Mouse (Mus musculus) heart, embryonic 12.5 days (tissue): ENCODE data around the gene Jmjd6. TPM values are rescaled to one million over a fixed set of nuclear protein-coding genes. Genes with fewer than 3 reads are reported as not detected.

Source experiments
- ATAC-seq: fragments of 200-750 bp; cut with Nextera tagmentation; 2 replicates; pipeline ENCODE4 v1.8.0; 2017; ENCODE audit warnings: moderate TSS enrichment, moderate library complexity; ENCODE audit not compliant: insufficient number of reproducible peaks, low FRiP score
- H3K27ac ChIP-seq: fragments of 300-500 bp; sonication (generic); 2 replicates; pipeline ENCODE4 v1.5.1; 2016; ENCODE audit warnings: mild to moderate bottlenecking, moderate library complexity; ENCODE audit not compliant: poor library complexity, severe bottlenecking
- H3K27me3 ChIP-seq: fragments of 300-500 bp; sonication (generic); replicated peaks from 2 replicates; pipeline ENCODE4 v1.6.1; 2016; ENCODE audit warnings: mild to moderate bottlenecking, moderate library complexity
- H3K36me3 ChIP-seq: fragments of 300-500 bp; sonication (generic); 2 replicates; pipeline ENCODE4 v1.6.1; 2016; ENCODE audit warnings: mild to moderate bottlenecking, moderate library complexity
- H3K4me1 ChIP-seq: fragments of 300-500 bp; sonication (generic); replicated peaks from 2 replicates; pipeline ENCODE4 v1.6.1; 2016; ENCODE audit warnings: mild to moderate bottlenecking
- H3K4me2 ChIP-seq: fragments of 300-500 bp; sonication (generic); 2 replicates; pipeline ENCODE4 v1.6.1; 2016; ENCODE audit warnings: mild to moderate bottlenecking, moderate library complexity
- H3K4me3 ChIP-seq: fragments of 300-500 bp; sonication (generic); 2 replicates; pipeline ENCODE4 v1.5.1; 2016; ENCODE audit warnings: mild to moderate bottlenecking
- H3K9ac ChIP-seq: fragments of 300-500 bp; sonication (generic); 2 replicates; pipeline ENCODE4 v1.6.1; 2016; ENCODE audit warnings: mild to moderate bottlenecking, moderate library complexity
- H3K9me3 ChIP-seq: fragments of 300-500 bp; sonication (generic); replicated peaks from 2 replicates; pipeline ENCODE4 v1.6.1; 2016; ENCODE audit warnings: mild to moderate bottlenecking, moderate library complexity
- WGBS: fragments of 180-500 bp; shearing (Covaris S2); methylation state at CpG from one replicate; pipeline ENCODE4 v1.1.7; 2016; 5-methylcytosine and 5-hydroxymethylcytosine counted together
- polyA plus RNA-seq: library from polyadenylated mRNA; unstranded; fragments of >200 nt; fragmentation: Nextera tagmentation; extraction: Ambion mirVana; gene quantifications from 2 replicates; pipeline ENCODE4 v1.2.1, GENCODE M21; 2016

Gene Jmjd6
- polyA plus RNA-seq, 1 experiment from 2014 or later, result 76.9 TPM

DNA sequence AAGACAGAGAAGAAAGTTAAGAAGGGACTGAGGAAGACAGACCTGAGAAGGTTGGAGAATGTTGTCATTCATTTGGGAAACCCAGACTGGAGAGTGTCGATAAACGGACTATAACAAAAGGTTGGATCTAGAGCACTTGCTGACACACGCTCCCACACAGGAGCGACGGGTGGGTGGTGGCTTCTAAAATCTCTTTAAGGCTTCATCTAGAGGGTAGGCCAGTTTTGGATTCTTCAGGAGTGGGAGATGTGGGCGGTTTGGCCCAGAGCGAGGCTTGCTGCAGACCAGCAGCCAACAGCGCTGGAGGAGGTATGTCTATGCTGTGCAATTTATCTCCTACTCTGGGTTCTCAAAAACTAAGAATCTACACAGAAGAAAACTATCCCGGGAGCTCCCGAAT is 20.6 kb downstream of the Jmjd6 start:
- 84% methylated on average over 10 of the region's 10 CpGs for WGBS
- H3K27ac ChIP-seq, result 0 out of 2 replicates have a peak overlapping the region, but pooled peaks have one; percentile 92
- peaks cover 76% of the 10 kb centered on the region for H3K4me1 ChIP-seq
- H3K9ac ChIP-seq, result no peak overlapping the region
- no peak overlapping the region for H3K4me3 ChIP-seq
- H3K4me2 ChIP-seq, result peak overlapping the region; percentile 53; the same call in 1 of the 2 replicates
- no peaks in the 10 kb centered on the region for H3K27me3 ChIP-seq
- no peaks in the 10 kb centered on the region for H3K9me3 ChIP-seq
- H3K36me3 ChIP-seq, result peaks cover 3% of the 10 kb centered on the region; the same call in 1 of the 2 replicates
- ATAC-seq, result no peak

GRCm38 (mm10) chr11:116822215-116822614 is 21.0 kb downstream of the Jmjd6 start:
- Histone ChIP-seq H3K4me1 (peaks cover 76% of the 10 kb centered on the region), H3K9ac (0 out of 2 replicates have a peak overlapping the region, but pooled peaks have one; percentile 58), H3K27ac (peak overlapping the region; percentile 92)

DNA sequence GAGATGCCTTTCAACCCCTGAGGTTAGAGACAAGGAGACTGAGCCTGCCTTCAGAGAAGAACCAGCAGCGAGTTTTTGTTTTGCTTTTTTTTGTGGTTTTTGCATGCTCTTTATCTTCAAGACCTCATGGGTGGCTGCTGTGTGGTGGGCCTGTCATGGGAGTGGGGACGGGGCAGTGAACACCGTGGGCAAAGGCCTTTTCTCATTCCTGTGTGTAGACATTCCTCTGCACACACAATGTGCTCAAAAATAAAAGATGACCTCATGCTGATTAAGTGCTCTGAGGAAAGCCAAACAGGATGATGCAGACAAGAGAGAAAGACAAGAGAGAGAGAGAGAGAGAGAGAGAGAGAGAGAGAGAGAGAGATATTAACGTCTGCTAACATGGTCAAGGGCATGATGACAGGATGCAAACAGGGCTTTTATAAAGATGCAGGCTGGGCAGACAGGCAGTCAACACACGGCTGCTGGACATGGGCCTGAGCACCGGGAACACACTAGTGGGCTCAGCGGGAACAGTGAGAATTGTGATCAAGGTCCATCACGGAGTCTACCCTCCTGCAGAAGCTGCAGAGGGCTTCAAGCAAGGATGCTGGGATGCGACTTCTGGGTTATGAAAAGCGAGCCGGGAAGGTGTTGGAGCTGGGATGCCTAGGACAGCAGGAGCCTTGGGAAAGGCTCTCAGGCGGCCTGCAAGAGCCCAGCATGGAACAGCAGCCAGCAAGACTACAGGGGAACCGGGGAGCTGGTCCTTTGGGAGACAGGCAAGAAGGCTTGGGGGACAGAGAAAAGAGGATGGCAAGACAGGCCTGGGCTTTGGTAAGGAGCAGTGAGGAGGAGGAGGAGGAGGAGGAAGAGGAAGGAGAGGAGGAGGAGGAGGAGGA is 21.9 kb downstream of the Jmjd6 start:
- Histone ChIP-seq H3K4me1 (peaks cover 76% of the 10 kb centered on the region), H3K4me3 (peak overlapping the region; percentile 12; the same call in 1 of the 2 replicates)

More at GRCm38 (mm10) chr11:116822215-116822614, 21.0 kb downstream of the Jmjd6 start:
- H3K27me3 ChIP-seq, result no peaks in the 10 kb centered on the region
- H3K9me3 ChIP-seq, result no peaks in the 10 kb centered on the region
- H3K4me2 ChIP-seq, result peak overlapping the region; percentile 53
- 71% methylated on average over 10 of the region's 10 CpGs for WGBS
- ATAC-seq, result no peak
- peaks cover 3% of the 10 kb centered on the region; the same call in 1 of the 2 replicates for H3K36me3 ChIP-seq
- no peak overlapping the region for H3K4me3 ChIP-seq

DNA sequence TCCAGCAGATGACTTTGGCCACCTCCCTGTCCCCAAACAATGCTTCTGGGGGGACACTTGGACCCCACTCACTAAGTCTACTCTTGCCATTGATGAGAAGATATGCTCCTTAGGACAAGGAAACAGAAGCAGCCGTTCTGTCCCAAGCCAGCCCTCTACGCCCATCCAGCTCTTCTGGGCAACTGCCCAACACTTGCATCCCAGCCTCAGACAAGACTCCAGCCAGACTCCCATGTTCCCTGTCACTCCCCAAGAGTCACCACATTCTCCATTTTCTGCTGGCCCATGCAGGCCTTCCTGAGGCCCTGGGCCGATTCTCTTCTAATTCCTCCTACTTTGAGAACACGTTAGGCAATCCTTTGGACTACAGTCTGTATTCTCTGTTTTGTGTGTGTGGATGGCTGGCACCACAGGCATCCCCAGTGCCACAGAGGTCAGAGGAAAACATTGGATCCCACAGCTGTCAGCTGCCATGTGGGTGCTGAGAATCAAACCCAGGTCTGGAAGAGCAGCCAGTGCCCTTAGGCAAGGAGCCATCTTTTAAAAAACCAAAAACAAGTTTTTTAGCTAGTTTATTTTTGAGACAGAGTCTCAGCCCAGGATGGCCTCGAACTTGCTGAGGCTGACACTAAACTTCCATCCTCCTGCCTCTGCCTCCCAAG is 23.2 kb downstream of the Jmjd6 start:
- H3K4me1 ChIP-seq, result peaks cover 72% of the 10 kb centered on the region
- no peaks in the 10 kb centered on the region for H3K9me3 ChIP-seq
- no peak overlapping the region for H3K4me3 ChIP-seq
- WGBS, result 79% methylated on average over 5 of the region's 5 CpGs
- no peak for ATAC-seq
- H3K9ac ChIP-seq, result no peak overlapping the region
- H3K27me3 ChIP-seq, result no peaks in the 10 kb centered on the region
- peak overlapping the region; percentile 92 for H3K27ac ChIP-seq
- peaks cover 3% of the 10 kb centered on the region; the same call in 1 of the 2 replicates for H3K36me3 ChIP-seq
- H3K4me2 ChIP-seq, result no peak overlapping the region

More for the DNA sequence above, 21.9 kb downstream of the Jmjd6 start:
- H3K4me2 ChIP-seq, result peak overlapping the region; percentile 53
- WGBS, result 34% methylated on average over 13 of the region's 13 CpGs
- H3K27me3 ChIP-seq, result no peaks in the 10 kb centered on the region
- H3K27ac ChIP-seq, result peak overlapping the region; percentile 92
- H3K36me3 ChIP-seq, result peaks cover 3% of the 10 kb centered on the region; the same call in 1 of the 2 replicates
- peak; percentile 59 for ATAC-seq
- peak overlapping the region; percentile 58 for H3K9ac ChIP-seq
- H3K9me3 ChIP-seq, result no peaks in the 10 kb centered on the region

- no peak for ATAC-seq
- Histone ChIP-seq H3K27ac (no peak overlapping the region), H3K4me3 (no peak overlapping the region), H3K4me1 (peaks cover 83% of the 10 kb centered on the region), H3K36me3 (peaks cover under 1% of the 10 kb centered on the region; the same call in 1 of the 2 replicates), H3K4me2 (no peak overlapping the region), H3K9ac (0 out of 2 replicates have a peak overlapping the region, but pooled peaks have one; percentile 7), H3K27me3 (no peaks in the 10 kb centered on the region), H3K9me3 (no peaks in the 10 kb centered on the region)
- 56% methylated on average over 8 of the region's 8 CpGs for WGBS
Observed at GRCm38 (mm10) chr11:116818722-116819121, 24.5 kb downstream of the Jmjd6 start.

GRCm38 (mm10) chr11:116817567-116817966 is 25.7 kb downstream of the Jmjd6 start:
- no peak overlapping the region for H3K4me2 ChIP-seq
- H3K4me1 ChIP-seq, result peaks cover 93% of the 10 kb centered on the region
- no peak overlapping the region for H3K9ac ChIP-seq
- H3K9me3 ChIP-seq, result no peaks in the 10 kb centered on the region
- no peaks in the 10 kb centered on the region for H3K27me3 ChIP-seq
- 89% methylated on average over 5 of the region's 5 CpGs for WGBS
- no peak overlapping the region for H3K27ac ChIP-seq
- ATAC-seq, result no peak
- H3K36me3 ChIP-seq, result no peaks in the 10 kb centered on the region; the same call in 1 of the 2 replicates
- no peak overlapping the region for H3K4me3 ChIP-seq

GRCm38 (mm10) chr11:116816769-116817168 is 26.5 kb downstream of the Jmjd6 start:
- ATAC-seq, result no peak
- Histone ChIP-seq H3K27me3 (no peaks in the 10 kb centered on the region), H3K4me1 (peaks cover 92% of the 10 kb centered on the region), H3K4me2 (no peak overlapping the region), H3K9ac (no peak overlapping the region), H3K36me3 (no peaks in the 10 kb centered on the region; the same call in 1 of the 2 replicates), H3K4me3 (no peak overlapping the region), H3K27ac (no peak overlapping the region), H3K9me3 (no peaks in the 10 kb centered on the region)
- 50% methylated on average over 5 of the region's 5 CpGs for WGBS

DNA sequence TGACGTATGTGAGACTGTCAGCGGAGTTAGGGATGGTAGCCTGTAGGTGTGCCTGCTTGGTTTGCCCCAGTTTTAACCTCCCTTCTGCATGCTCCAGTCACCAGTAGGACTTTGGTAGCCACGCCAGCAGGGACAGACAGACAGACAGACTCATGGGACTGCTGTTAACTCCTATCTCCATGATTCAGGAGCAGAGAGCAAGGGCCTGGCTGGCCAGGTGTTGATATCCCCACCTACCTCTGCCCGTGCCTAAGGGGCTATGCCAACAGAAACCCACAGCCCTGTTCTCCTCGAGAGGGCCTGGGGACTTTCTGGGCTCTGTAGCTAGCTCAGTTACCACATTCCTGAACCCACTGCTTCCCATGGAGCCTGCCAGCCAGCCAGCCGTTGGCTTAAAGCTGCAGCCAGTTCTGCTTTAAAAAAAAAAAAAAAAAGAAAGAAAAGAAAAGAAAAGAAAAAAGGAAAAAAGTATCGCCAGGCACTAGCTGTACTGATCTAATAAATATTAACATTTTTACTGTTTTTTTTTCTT is 28.3 kb downstream of the Jmjd6 start:
- Histone ChIP-seq H3K4me3 (no peak overlapping the region), H3K9me3 (no peaks in the 10 kb centered on the region), H3K4me2 (peak overlapping the region; percentile 30), H3K4me1 (peaks cover 82% of the 10 kb centered on the region), H3K36me3 (no peaks in the 10 kb centered on the region; the same call in 1 of the 2 replicates), H3K27me3 (0 out of 2 replicates have a peak, but pooled peaks cover 4% of the 10 kb centered on the region), H3K9ac (peak overlapping the region; percentile 57; the same call in 1 of the 2 replicates), H3K27ac (peak overlapping the region; percentile 78)
- WGBS, result 27% methylated on average over 7 of the region's 7 CpGs
- no peak for ATAC-seq

DNA sequence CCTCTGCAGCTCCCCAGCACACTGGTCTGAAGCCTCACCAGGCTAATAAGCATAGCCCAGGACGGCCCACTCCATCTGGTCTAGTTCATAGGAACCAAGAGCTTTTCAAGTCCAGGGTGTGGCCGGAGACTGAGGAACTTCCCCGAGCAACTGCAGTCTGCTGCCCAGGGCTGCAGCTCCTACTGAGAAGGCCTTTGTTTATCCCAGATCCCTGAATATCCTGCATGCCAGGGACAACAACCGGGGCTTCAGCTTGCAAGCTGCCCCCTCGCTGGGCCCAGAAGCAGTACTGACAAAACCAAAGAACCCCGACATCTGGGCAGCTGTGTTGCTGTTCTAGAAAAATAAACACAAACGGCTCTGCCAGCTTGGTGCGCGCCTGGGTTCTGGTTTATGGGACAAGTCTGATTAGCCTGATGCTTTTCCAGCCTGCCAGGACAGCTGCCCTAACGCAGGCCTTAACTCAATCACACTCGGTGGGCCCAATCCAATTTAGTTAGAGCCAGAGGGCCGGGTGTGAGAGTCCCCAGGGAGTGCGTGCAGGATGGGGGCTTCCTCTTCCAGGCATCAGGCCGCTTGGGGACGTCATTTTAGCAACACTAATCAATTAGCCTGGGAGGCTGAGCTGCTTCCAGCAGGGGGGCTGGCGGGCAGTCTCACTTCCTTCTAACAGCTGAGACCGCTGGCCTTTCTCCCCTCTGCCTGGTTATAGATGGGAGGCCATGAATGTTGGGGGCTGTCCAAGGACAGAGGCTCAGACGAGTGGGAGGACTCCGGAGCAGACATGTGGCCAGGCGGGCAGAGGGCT is 29.0 kb downstream of the Jmjd6 start:
- H3K9me3 ChIP-seq, result no peaks in the 10 kb centered on the region
- H3K4me3 ChIP-seq, result no peak overlapping the region
- peak; percentile 43; the same call in 1 of the 2 replicates for ATAC-seq
- H3K27ac ChIP-seq, result peak overlapping the region; percentile 78
- H3K4me2 ChIP-seq, result peak overlapping the region; percentile 30
- peaks cover 75% of the 10 kb centered on the region for H3K4me1 ChIP-seq
- H3K27me3 ChIP-seq, result peaks cover 10% of the 10 kb centered on the region
- H3K9ac ChIP-seq, result peak overlapping the region; percentile 57
- H3K36me3 ChIP-seq, result no peaks in the 10 kb centered on the region; the same call in 1 of the 2 replicates
- WGBS, result 24% methylated on average over 20 of the region's 20 CpGs

- H3K9ac ChIP-seq, result peak overlapping the region; percentile 57; the same call in 1 of the 2 replicates
Observed at GRCm38 (mm10) chr11:116813610-116814009, 29.6 kb downstream of the Jmjd6 start.

More at GRCm38 (mm10) chr11:116813610-116814009, 29.6 kb downstream of the Jmjd6 start:
- no peaks in the 10 kb centered on the region for H3K9me3 ChIP-seq
- no peak overlapping the region for H3K4me3 ChIP-seq
- peak overlapping the region; percentile 78 for H3K27ac ChIP-seq
- 79% methylated on average over 13 of the region's 13 CpGs for WGBS
- peaks cover 10% of the 10 kb centered on the region for H3K27me3 ChIP-seq
- no peak overlapping the region for H3K4me2 ChIP-seq
- ATAC-seq, result no peak
- peaks cover 3% of the 10 kb centered on the region; the same call in 1 of the 2 replicates for H3K36me3 ChIP-seq
- H3K4me1 ChIP-seq, result peaks cover 68% of the 10 kb centered on the region
